Mouse (Mus musculus): ENCODE measurements around the gene Sec14l2.

- TF ChIP-seq CTCF (IDR thresholded peaks at IDR 0.05; ENCODE audit: borderline replicate concordance, insufficient read depth, low read depth, low read length): no peak
- TF ChIP-seq POLR2A (IDR thresholded peaks at IDR 0.05; ENCODE audit: borderline replicate concordance, insufficient read depth, low read length): no peak
These were observed 74.8 kb downstream of the Sec14l2 start for GRCm38 (mm10) chr11:4048438-4048837.

All from cerebellum, adult 2 months (tissue).